Mouse (Mus musculus) kidney, adult 8-10 months (tissue): ENCODE data around the gene Tcf7.
"Not testable (repeated sequence)": the region's sequence is repeated elsewhere in the genome, so short reads cannot be mapped to it uniquely, and the experiment has no call there.

ENCODE experiments used
- DNase-seq, 2 experiments: peaks; one replicate each; pipeline ENCODE4 v3.0.0; 2022

Tcf7 gene

DNA sequence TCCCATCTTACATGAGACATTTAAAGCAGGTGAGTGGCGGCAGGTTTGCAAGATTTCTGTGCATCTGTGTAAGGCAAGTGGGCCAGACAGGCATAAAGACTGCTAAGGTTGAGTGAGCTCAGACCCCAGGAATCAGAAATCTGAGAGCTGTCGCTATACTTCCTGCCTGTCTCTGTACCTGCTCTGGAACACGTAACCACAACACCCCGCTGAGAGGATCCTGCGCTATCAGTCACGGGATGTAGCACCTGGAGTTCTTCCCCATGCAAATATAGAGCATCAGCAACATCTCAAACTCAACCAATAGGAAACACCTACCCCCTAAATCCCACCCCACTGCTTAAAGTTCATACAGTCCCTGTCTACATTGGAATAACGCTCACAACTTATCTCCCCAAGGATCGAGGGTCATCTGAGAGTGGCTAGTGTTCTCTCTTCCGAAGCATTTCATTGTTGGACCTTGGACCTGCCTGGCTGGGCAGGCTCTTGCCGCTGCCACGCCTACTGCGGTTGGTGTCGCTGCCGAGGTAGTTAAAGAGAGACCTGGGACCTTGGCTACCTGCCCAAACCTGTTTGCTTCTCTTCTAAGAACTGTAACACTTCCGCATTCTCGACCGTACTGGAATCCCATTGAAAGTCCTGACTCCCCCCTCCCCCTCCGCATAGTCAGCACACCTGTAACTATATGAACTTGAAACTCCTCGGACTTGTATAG, 58.7 kb downstream of the Tcf7 start:
- peak; percentile 97 for DNase-seq

DNA sequence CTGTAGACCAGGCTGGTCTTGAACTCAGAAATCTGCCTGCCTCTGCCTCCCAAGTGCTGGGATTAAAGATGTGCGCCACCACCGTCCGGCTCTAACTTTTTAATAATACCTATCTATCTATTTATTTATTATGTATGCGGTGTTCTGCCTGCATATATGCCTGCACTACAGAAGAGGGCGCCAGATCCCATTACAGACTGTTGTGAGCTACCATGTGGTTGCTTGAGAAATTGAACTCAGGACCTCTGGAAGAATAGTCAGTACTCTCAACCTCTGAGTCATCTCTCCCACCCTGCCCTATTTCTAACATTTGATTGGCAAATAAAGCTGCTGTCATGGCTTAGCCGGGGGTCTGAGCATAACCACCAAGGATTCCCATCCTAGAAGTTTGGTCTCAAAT, 59.9 kb downstream of the Tcf7 start:
- DNase-seq = no peak

DNA sequence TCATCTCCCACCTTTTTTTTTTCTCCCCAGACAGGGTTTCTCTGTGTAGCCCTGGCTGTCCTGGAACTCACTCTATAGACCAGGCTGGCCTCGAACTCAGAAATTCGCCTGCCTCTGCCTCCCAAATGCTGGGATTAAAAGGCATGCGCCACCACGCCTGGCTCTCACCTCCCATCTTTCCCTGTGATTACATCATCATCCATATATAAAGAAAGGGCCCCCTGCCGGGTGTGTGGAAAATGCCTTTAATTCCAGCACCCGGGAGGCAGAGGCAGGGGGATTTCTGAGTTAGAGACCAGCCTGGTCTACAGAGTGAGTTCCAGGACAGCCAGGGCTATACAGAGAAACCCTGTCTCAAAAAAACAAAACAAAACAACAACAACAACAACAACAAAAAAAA, 60.9 kb downstream of the Tcf7 start:
- not testable (repeated sequence) for DNase-seq

DNA sequence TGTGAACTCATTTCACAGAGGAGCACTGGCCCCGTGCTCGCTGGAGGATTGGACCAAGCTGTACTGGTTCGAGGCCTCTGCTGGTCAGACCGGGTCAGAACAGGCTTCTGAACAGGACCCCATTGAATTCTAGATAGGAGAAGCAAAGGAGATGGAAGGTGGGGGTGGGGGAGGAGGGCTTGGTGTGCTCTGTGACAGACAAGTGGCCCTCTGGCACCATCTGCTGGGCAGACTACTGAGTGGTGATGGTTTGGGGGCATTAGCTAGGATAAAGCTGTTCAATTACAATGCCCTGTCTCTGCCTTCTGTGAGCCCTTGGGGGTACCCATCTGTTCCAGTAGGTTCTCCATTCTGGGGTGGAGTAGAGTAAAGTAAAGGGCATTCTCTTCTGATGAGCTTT, 62.5 kb downstream of the Tcf7 start:
- DNase-seq = peak in 1 of 2 experiments; percentile 72

DNA sequence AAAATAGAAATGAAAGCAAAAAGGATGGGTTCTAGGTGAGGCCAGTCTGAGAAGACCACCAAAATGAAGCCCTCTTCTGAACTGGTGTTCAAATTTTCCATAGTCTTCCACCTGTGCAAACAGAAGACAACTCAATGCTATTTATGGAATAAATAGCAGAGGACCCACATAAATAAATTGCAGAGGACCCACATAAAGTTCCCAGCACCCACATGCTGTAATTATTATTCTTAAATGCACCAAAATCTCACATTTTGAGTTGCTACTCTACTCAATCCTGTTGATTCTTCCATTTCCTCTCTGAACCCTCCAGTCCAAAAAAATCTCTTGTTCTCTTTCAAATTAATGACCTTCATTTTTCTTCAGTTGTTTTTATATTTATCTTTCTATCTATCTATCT, 68.9 kb downstream of the Tcf7 start, which contains the start of gene Olfr1371:
Olfr1371 (minus strand) TSS at position 101 of the 400 bp plus-strand sequence.
- no peak for DNase-seq
